Mouse (Mus musculus): ENCODE measurements around the gene Tanc1. TPM values are rescaled to one million over a fixed set of nuclear protein-coding genes. Genes with fewer than 3 reads are reported as not detected.
A peak's percentile ranks its signal among the peaks of the same experiment; 100 is the strongest.

Gene Tanc1
- polyA plus RNA-seq, 2 experiments = 1.1 to 1.3 TPM

GRCm38 (mm10) chr2:59612733-59613473 is 1.1 kb downstream of the Tanc1 start:
- under 1% methylated on average over 33 of the region's 33 CpGs for WGBS (ENCODE audit: insufficient replicate concordance)
- ATAC-seq (ENCODE audit: insufficient read depth) (no peak), DNase-seq (ENCODE audit: low read depth in 3 of 3, low spot score in 3 of 3) (no peak)
- TF ChIP-seq CTCF (IDR thresholded peaks at IDR 0.05; ENCODE audit: low read depth) = no peak
- no peak for TF ChIP-seq EP300 (IDR thresholded peaks at IDR 0.05; ENCODE audit: low read depth)
- Histone ChIP-seq H3K4me2 (ENCODE audit: low read depth) (peak overlapping the region; percentile 75), H3K27ac (no peak overlapping the region), H3K4me3 (ENCODE audit: insufficient read depth in 1 of 2, low read depth in 2 of 2, low read length in 2 of 2) (peak overlapping the region; percentile 67 to 75), H3K36me3 (replicated peaks; ENCODE audit: control insufficient read depth, insufficient read depth, low read depth) (no peaks in the 10 kb centered on the region), H3K4me1 (replicated peaks; ENCODE audit: control insufficient read depth in 2 of 2, insufficient read depth in 2 of 2, low read length in 1 of 2) (peaks cover 0 to 13% of the 10 kb centered on the region in 2 experiments; a peak in 2 of 4 replicates), H3K9ac (replicated peaks) (no peak overlapping the region; the same call in 1 of the 2 replicates), H3K9me3 (ENCODE audit: control insufficient read depth, low read length) (no peaks in the 10 kb centered on the region), H3K27me3 (ENCODE audit: control insufficient read depth, insufficient read depth, low read length) (peaks cover 41% of the 10 kb centered on the region)

- 14% methylated on average over 9 of the region's 9 CpGs for WGBS (ENCODE audit: insufficient replicate concordance)
- H3K27ac ChIP-seq = no peak overlapping the region
These were observed 1.7 kb downstream of the Tanc1 start for GRCm38 (mm10) chr2:59613474-59614019.

GRCm38 (mm10) chr2:59616890-59617289 is 5.0 kb downstream of the Tanc1 start:
- Histone ChIP-seq H3K9me3 (ENCODE audit: control insufficient read depth, low read length) (no peaks in the 10 kb centered on the region), H3K27me3 (ENCODE audit: control insufficient read depth, insufficient read depth, low read length) (peaks cover 22% of the 10 kb centered on the region), H3K4me1 (replicated peaks; ENCODE audit: control insufficient read depth in 2 of 2, insufficient read depth in 2 of 2, low read length in 1 of 2) (peaks cover 0 to 11% of the 10 kb centered on the region in 2 experiments; a peak in 2 of 4 replicates), H3K27ac (no peak overlapping the region), H3K9ac (replicated peaks) (no peak overlapping the region), H3K36me3 (replicated peaks; ENCODE audit: control insufficient read depth, insufficient read depth, low read depth) (no peaks in the 10 kb centered on the region), H3K4me2 (ENCODE audit: low read depth) (no peak overlapping the region), H3K4me3 (ENCODE audit: insufficient read depth in 1 of 2, low read depth in 2 of 2, low read length in 2 of 2) (no peak overlapping the region)
- 48% methylated on average over 2 of the region's 2 CpGs for WGBS (ENCODE audit: insufficient replicate concordance)
- TF ChIP-seq CTCF (IDR thresholded peaks at IDR 0.05; ENCODE audit: low read depth) = no peak
- no peak for TF ChIP-seq EP300 (IDR thresholded peaks at IDR 0.05; ENCODE audit: low read depth)
- ATAC-seq (ENCODE audit: insufficient read depth) (no peak), DNase-seq (ENCODE audit: low read depth in 3 of 3, low spot score in 3 of 3) (no peak)

More at GRCm38 (mm10) chr2:59613474-59614019, 1.7 kb downstream of the Tanc1 start:
- Histone ChIP-seq H3K36me3 (replicated peaks; ENCODE audit: control insufficient read depth, insufficient read depth, low read depth) (no peaks in the 10 kb centered on the region), H3K9me3 (ENCODE audit: control insufficient read depth, low read length) (no peaks in the 10 kb centered on the region), H3K27me3 (ENCODE audit: control insufficient read depth, insufficient read depth, low read length) (peaks cover 41% of the 10 kb centered on the region), H3K4me1 (replicated peaks; ENCODE audit: control insufficient read depth in 2 of 2, insufficient read depth in 2 of 2, low read length in 1 of 2) (peaks cover 0 to 13% of the 10 kb centered on the region in 2 experiments; a peak in 2 of 4 replicates), H3K4me2 (ENCODE audit: low read depth) (peak overlapping the region; percentile 75), H3K9ac (replicated peaks) (no peak overlapping the region), H3K4me3 (ENCODE audit: insufficient read depth in 1 of 2, low read depth in 2 of 2, low read length in 2 of 2) (peak overlapping the region; percentile 67 to 75)
- TF ChIP-seq EP300 (IDR thresholded peaks at IDR 0.05; ENCODE audit: low read depth) (no peak), CTCF (IDR thresholded peaks at IDR 0.05; ENCODE audit: low read depth) (no peak)
- no peak for DNase-seq (ENCODE audit: low read depth in 3 of 3, low spot score in 3 of 3)
- no peak for ATAC-seq (ENCODE audit: insufficient read depth)

- 67% methylated on average over 7 of the region's 7 CpGs for WGBS (ENCODE audit: insufficient replicate concordance)
- H3K27ac ChIP-seq = no peak overlapping the region
- TF ChIP-seq CTCF (IDR thresholded peaks at IDR 0.05; ENCODE audit: low read depth) (no peak), EP300 (IDR thresholded peaks at IDR 0.05; ENCODE audit: low read depth) (no peak)
These were observed 7.2 kb downstream of the Tanc1 start for GRCm38 (mm10) chr2:59618996-59619395.

GRCm38 (mm10) chr2:59620601-59621000 is 8.8 kb downstream of the Tanc1 start:
- H3K9ac ChIP-seq (replicated peaks) = no peak overlapping the region
- H3K36me3 ChIP-seq (replicated peaks; ENCODE audit: control insufficient read depth, insufficient read depth, low read depth) = no peaks in the 10 kb centered on the region
- ATAC-seq (ENCODE audit: insufficient read depth) (no peak), DNase-seq (ENCODE audit: low read depth in 3 of 3, low spot score in 3 of 3) (no peak)
- H3K27ac ChIP-seq = no peak overlapping the region
- peaks cover 0 to 6% of the 10 kb centered on the region in 2 experiments; a peak in 2 of 4 replicates for H3K4me1 ChIP-seq (replicated peaks; ENCODE audit: control insufficient read depth in 2 of 2, insufficient read depth in 2 of 2, low read length in 1 of 2)
- H3K4me3 ChIP-seq (ENCODE audit: insufficient read depth in 1 of 2, low read depth in 2 of 2, low read length in 2 of 2) = no peak overlapping the region
- H3K4me2 ChIP-seq (ENCODE audit: low read depth) = no peak overlapping the region
- TF ChIP-seq CTCF (IDR thresholded peaks at IDR 0.05; ENCODE audit: low read depth) = no peak
- no peak for TF ChIP-seq EP300 (IDR thresholded peaks at IDR 0.05; ENCODE audit: low read depth)
- no peaks in the 10 kb centered on the region for H3K27me3 ChIP-seq (ENCODE audit: control insufficient read depth, insufficient read depth, low read length)
- 52% methylated on average over 5 of the region's 5 CpGs for WGBS (ENCODE audit: insufficient replicate concordance)
- H3K9me3 ChIP-seq (ENCODE audit: control insufficient read depth, low read length) = no peaks in the 10 kb centered on the region

More at GRCm38 (mm10) chr2:59618996-59619395, 7.2 kb downstream of the Tanc1 start:
- no peak for DNase-seq (ENCODE audit: low read depth in 3 of 3, low spot score in 3 of 3)
- Histone ChIP-seq H3K4me2 (ENCODE audit: low read depth) (no peak overlapping the region), H3K4me3 (ENCODE audit: insufficient read depth in 1 of 2, low read depth in 2 of 2, low read length in 2 of 2) (no peak overlapping the region), H3K27me3 (ENCODE audit: control insufficient read depth, insufficient read depth, low read length) (peaks cover 1% of the 10 kb centered on the region; the same call in 1 of the 2 replicates), H3K9me3 (ENCODE audit: control insufficient read depth, low read length) (no peaks in the 10 kb centered on the region), H3K9ac (replicated peaks) (no peak overlapping the region), H3K36me3 (replicated peaks; ENCODE audit: control insufficient read depth, insufficient read depth, low read depth) (no peaks in the 10 kb centered on the region), H3K4me1 (replicated peaks; ENCODE audit: control insufficient read depth in 2 of 2, insufficient read depth in 2 of 2, low read length in 1 of 2) (peaks cover 0 to 7% of the 10 kb centered on the region in 2 experiments; a peak in 2 of 4 replicates)
- no peak for ATAC-seq (ENCODE audit: insufficient read depth)
